Mouse (Mus musculus): ENCODE measurements around the gene Mknk1. TPM values are rescaled to one million over a fixed set of nuclear protein-coding genes. Genes with fewer than 3 reads are reported as not detected.

Gene Mknk1
- 15.5 TPM for polyA plus RNA-seq (2014; fragmentation: Illumina TruSeq; extraction: RNeasy Lipid Tissue Mini Kit (QIAGEN cat#74804); ENCODE audit: low read depth, low replicate concordance)

GRCm38 (mm10) chr4:115838696-115839641, at the start of gene Mknk1:
Mknk1 (plus strand) TSS chr4:115839198.

GRCm38 (mm10) chr4:115827888-115828571, 11.0 kb upstream of the Mknk1 start, which contains the start of gene Mob3c:
Mob3c (plus strand) TSS chr4:115828092.

GRCm38 (mm10) chr4:115884022-115884421, 45.0 kb downstream of the Mknk1 start, which contains the start of gene Kncn:
Kncn (plus strand) TSS chr4:115884400.

GRCm38 (mm10) chr4:115890553-115890952, 51.6 kb downstream of the Mknk1 start, which contains the start of gene 6430628N08Rik:
6430628N08Rik (plus strand) TSS chr4:115890665.

Other genes with a start within 250 kb of the Mknk1 start
- not detected for gene Cyp4a32, start 238.2 kb upstream of the Mknk1 start, polyA plus RNA-seq (2014; fragmentation: Illumina TruSeq; extraction: RNeasy Lipid Tissue Mini Kit (QIAGEN cat#74804); ENCODE audit: low read depth, low replicate concordance)
- 37.4 TPM for gene Cyp4b1, start 191.5 kb upstream of the Mknk1 start, polyA plus RNA-seq (2014; fragmentation: Illumina TruSeq; extraction: RNeasy Lipid Tissue Mini Kit (QIAGEN cat#74804); ENCODE audit: low read depth, low replicate concordance)
- gene Efcab14, start 101.5 kb upstream of the Mknk1 start, polyA plus RNA-seq (2014; fragmentation: Illumina TruSeq; extraction: RNeasy Lipid Tissue Mini Kit (QIAGEN cat#74804); ENCODE audit: low read depth, low replicate concordance), result 191 TPM
- not detected for gene Tex38, start 58.2 kb upstream of the Mknk1 start, polyA plus RNA-seq (2014; fragmentation: Illumina TruSeq; extraction: RNeasy Lipid Tissue Mini Kit (QIAGEN cat#74804); ENCODE audit: low read depth, low replicate concordance)
- 234 TPM for gene Atpaf1, start 54.4 kb upstream of the Mknk1 start, polyA plus RNA-seq (2014; fragmentation: Illumina TruSeq; extraction: RNeasy Lipid Tissue Mini Kit (QIAGEN cat#74804); ENCODE audit: low read depth, low replicate concordance)
- 15.3 TPM for gene Mob3c, start 11.1 kb upstream of the Mknk1 start, polyA plus RNA-seq (2014; fragmentation: Illumina TruSeq; extraction: RNeasy Lipid Tissue Mini Kit (QIAGEN cat#74804); ENCODE audit: low read depth, low replicate concordance)
- not detected for gene Kncn, start 45.2 kb downstream of the Mknk1 start, polyA plus RNA-seq (2014; fragmentation: Illumina TruSeq; extraction: RNeasy Lipid Tissue Mini Kit (QIAGEN cat#74804); ENCODE audit: low read depth, low replicate concordance)
- gene 6430628N08Rik, start 51.5 kb downstream of the Mknk1 start, polyA plus RNA-seq (2014; fragmentation: Illumina TruSeq; extraction: RNeasy Lipid Tissue Mini Kit (QIAGEN cat#74804); ENCODE audit: low read depth, low replicate concordance), result not detected
- not detected for gene Dmbx1, start 100.7 kb downstream of the Mknk1 start, polyA plus RNA-seq (2014; fragmentation: Illumina TruSeq; extraction: RNeasy Lipid Tissue Mini Kit (QIAGEN cat#74804); ENCODE audit: low read depth, low replicate concordance)
- 0.52 TPM for gene Faah, start 178.7 kb downstream of the Mknk1 start, polyA plus RNA-seq (2014; fragmentation: Illumina TruSeq; extraction: RNeasy Lipid Tissue Mini Kit (QIAGEN cat#74804); ENCODE audit: low read depth, low replicate concordance)
- 18.1 TPM for gene Nsun4, start 214.7 kb downstream of the Mknk1 start, polyA plus RNA-seq (2014; fragmentation: Illumina TruSeq; extraction: RNeasy Lipid Tissue Mini Kit (QIAGEN cat#74804); ENCODE audit: low read depth, low replicate concordance)
- 287 TPM for gene Uqcrh, start 235.9 kb downstream of the Mknk1 start, polyA plus RNA-seq (2014; fragmentation: Illumina TruSeq; extraction: RNeasy Lipid Tissue Mini Kit (QIAGEN cat#74804); ENCODE audit: low read depth, low replicate concordance)
- gene Lrrc41, start 236.1 kb downstream of the Mknk1 start, polyA plus RNA-seq (2014; fragmentation: Illumina TruSeq; extraction: RNeasy Lipid Tissue Mini Kit (QIAGEN cat#74804); ENCODE audit: low read depth, low replicate concordance), result 6.2 TPM

Data from adrenal gland, adult 10 weeks (tissue).